Mouse (Mus musculus): ENCODE data around the gene Gm1110. TPM values are rescaled to one million over a fixed set of nuclear protein-coding genes. Genes with fewer than 3 reads are reported as not detected.

Gm1110 gene
- 0.31 and 0.53 TPM in 2 replicates for polyA plus RNA-seq (2012; rRNA removed)

GRCm38 (mm10) chr9:26922909-26923526 lies at the start of gene Gm1110:
Gm1110 (minus strand) TSS chr9:26923111.

GRCm38 (mm10) chr9:26860751-26861150 lies 62.2 kb downstream of the Gm1110 start, which contains the start of gene Glb1l3:
Glb1l3 (minus strand) TSS chr9:26860890.

Other genes with a start within 250 kb of the Gm1110 start
- 181 and 194 TPM in 2 replicates for gene B3gat1, start 189.4 kb downstream of the Gm1110 start, polyA plus RNA-seq (2012; rRNA removed)
- gene Glb1l2, start 116.6 kb downstream of the Gm1110 start, polyA plus RNA-seq (2012; rRNA removed), result 3.2 and 3.3 TPM in 2 replicates
- 0.11 TPM in 1 of 2 replicates, not detected in the other for gene Glb1l3, start 62.2 kb downstream of the Gm1110 start, polyA plus RNA-seq (2012; rRNA removed)
- gene Acad8, start 76.5 kb upstream of the Gm1110 start, polyA plus RNA-seq (2012; rRNA removed), result 40.2 and 40.9 TPM in 2 replicates
- gene Thyn1, start 76.6 kb upstream of the Gm1110 start, polyA plus RNA-seq (2012; rRNA removed), result 84.5 and 99.1 TPM in 2 replicates
- 67.3 and 72.8 TPM in 2 replicates for gene Vps26b, start 107.0 kb upstream of the Gm1110 start, polyA plus RNA-seq (2012; rRNA removed)
- 35.9 and 40.5 TPM in 2 replicates for gene Ncapd3, start 107.1 kb upstream of the Gm1110 start, polyA plus RNA-seq (2012; rRNA removed)
- 69.5 and 69.7 TPM in 2 replicates for gene Jam3, start 232.3 kb upstream of the Gm1110 start, polyA plus RNA-seq (2012; rRNA removed)